Mouse (Mus musculus) embryonic fibroblast, embryonic 13.5 days (primary cell): ENCODE measurements around the gene Celsr1.

Experiments used
- CTCF ChIP-seq: IDR thresholded peaks from 2 replicates; pipeline ENCODE4 v1.5.1; 2011; ENCODE audit warnings: mild to moderate bottlenecking, control low read depth, low read length, moderate library complexity, borderline replicate concordance; ENCODE audit not compliant: insufficient read depth
- POLR2A ChIP-seq: IDR thresholded peaks from 2 replicates; pipeline ENCODE4 v1.6.1; 2011; ENCODE audit warnings: low read depth, mild to moderate bottlenecking, control low read depth, low read length, moderate library complexity

DNA sequence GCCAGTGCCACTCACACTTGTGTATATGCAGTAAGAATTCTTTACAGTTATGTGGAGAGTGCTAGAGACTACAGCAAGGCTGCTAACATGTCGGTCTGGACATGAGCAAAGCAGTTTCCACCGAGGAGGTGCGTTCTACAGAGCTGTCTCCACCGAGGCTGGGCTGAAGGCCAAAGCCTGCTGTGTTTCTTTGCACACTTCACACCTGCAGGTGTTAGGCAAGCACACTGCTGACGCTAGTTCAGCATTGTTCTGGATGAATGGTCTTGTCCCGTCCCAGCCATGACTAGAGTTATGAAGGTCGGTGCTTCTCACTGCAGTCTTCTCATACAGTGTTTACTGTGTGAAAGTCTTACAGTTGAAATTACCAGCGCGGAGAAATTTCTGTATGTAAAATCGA lies 141.6 kb downstream of the Celsr1 start:
- TF ChIP-seq CTCF (no peak), POLR2A (no peak)
